Comparison of ENCODE assay signal across 13 mouse cellular contexts in the genomic region with DNA sequence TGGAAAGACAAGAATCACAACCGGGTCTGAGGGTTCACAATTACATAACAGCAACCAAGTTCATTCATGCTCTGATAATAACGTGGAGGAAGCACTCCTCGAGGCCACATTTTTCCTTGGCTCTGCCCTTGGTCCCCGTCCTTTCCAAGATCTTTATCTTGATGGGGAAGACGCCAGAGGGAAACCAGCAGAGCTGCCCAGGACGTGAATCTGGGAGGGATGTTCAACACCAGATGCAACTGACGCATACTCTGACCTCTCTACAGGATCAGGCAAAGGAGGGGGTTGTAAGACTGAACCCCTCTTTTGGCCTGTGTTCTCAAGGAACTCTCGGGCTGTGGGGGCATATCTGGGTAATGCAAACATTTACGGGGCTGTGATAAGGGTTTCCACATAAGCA. TPM values are rescaled to one million over a fixed set of nuclear protein-coding genes. Genes with fewer than 3 reads are reported as not detected.
DNase-seq lines count a peak whose midpoint lies in the region; ATAC-seq lines count a peak whose summit lies in the region.
"Had no signal": no experiment of that assay in that cellular context is flagged by ENCODE, and none has a peak within 500 bp of the region (broad histone marks: within the 10 kb centered on the region; RNA-seq: fewer than 3 reads in every experiment).

No protein-coding gene starts in this region.

- DNase-seq in kidney, adult 8-10 months, result peak; percentile 20 to 45
- peak; percentile 87 for DNase-seq in adrenal gland, postnatal 14 days
- peak; percentile 29 to 56 for DNase-seq in kidney, postnatal 36 days
- DNase-seq in ovary, postnatal 36 days (ENCODE audit: low spot score), result peak; percentile 46
- DNase-seq in embryo, embryonic 10.5 days (ENCODE audit: low spot score), result no peak
- no peak for DNase-seq in forebrain, embryonic 11.5 days (ENCODE audit: low spot score)
- no peak for DNase-seq in layer of hippocampus, postnatal 14 days (ENCODE audit: low spot score in 2 of 2)
- DNase-seq: midbrain, embryonic 14.5 days; thymus, adult 2 months had no signal

- no peak overlapping the region for H3K9ac ChIP-seq in kidney, embryonic 14.5 days (ENCODE audit: low read depth, low read length)
- no peak overlapping the region for H3K9ac ChIP-seq in forebrain, embryonic 11.5 days (ENCODE audit: low read length)
- H3K9ac ChIP-seq: intestine, embryonic 15.5 days; liver, embryonic 12.5 days; neural tube, embryonic 13.5 days had no signal

- WGBS in kidney, embryonic 14.5 days, result 60% methylated on average over 9 of the region's 9 CpGs
- 83% methylated on average over 9 of the region's 9 CpGs for WGBS in forebrain, embryonic 11.5 days

- no peaks in the 10 kb centered on the region for H3K27me3 ChIP-seq in kidney, embryonic 14.5 days (ENCODE audit: control insufficient read depth, insufficient read depth, low read length)
- no peaks in the 10 kb centered on the region for H3K27me3 ChIP-seq in forebrain, embryonic 11.5 days (ENCODE audit: control insufficient read depth, insufficient read depth, low read length)
- H3K27me3 ChIP-seq: intestine, embryonic 15.5 days; liver, embryonic 12.5 days; neural tube, embryonic 13.5 days had no signal

- ATAC-seq in kidney, embryonic 14.5 days (ENCODE audit: low FRiP score, low TSS enrichment), result no peak
- no peak for ATAC-seq in forebrain, embryonic 11.5 days (replicated peaks; ENCODE audit: low FRiP score)
- ATAC-seq: intestine, embryonic 15.5 days; liver, embryonic 12.5 days had no signal

- no peak overlapping the region for H3K4me3 ChIP-seq in kidney, embryonic 14.5 days (ENCODE audit: low read length)
- no peak overlapping the region for H3K4me3 ChIP-seq in forebrain, embryonic 11.5 days (ENCODE audit: low read depth, low read length)
- H3K4me3 ChIP-seq: intestine, embryonic 15.5 days; liver, embryonic 12.5 days; neural tube, embryonic 13.5 days had no signal

- no peak overlapping the region for H3K4me2 ChIP-seq in kidney, embryonic 14.5 days (replicated peaks; ENCODE audit: low read depth, low read length)
- no peak overlapping the region for H3K4me2 ChIP-seq in forebrain, embryonic 11.5 days (ENCODE audit: low read depth, low read length, severe bottlenecking)
- H3K4me2 ChIP-seq: intestine, embryonic 15.5 days; liver, embryonic 12.5 days; neural tube, embryonic 13.5 days had no signal

- H3K9me3 ChIP-seq in kidney, embryonic 14.5 days (ENCODE audit: control insufficient read depth, low read length), result no peaks in the 10 kb centered on the region
- no peaks in the 10 kb centered on the region for H3K9me3 ChIP-seq in forebrain, embryonic 11.5 days (ENCODE audit: control insufficient read depth, low read length)
- H3K9me3 ChIP-seq: intestine, embryonic 15.5 days; liver, embryonic 12.5 days; neural tube, embryonic 13.5 days had no signal

- H3K4me1 ChIP-seq in kidney, embryonic 14.5 days (ENCODE audit: control insufficient read depth, insufficient read depth, low read length), result peaks cover 17% of the 10 kb centered on the region; the same call in 1 of the 2 replicates
- H3K4me1 ChIP-seq in forebrain, embryonic 11.5 days (replicated peaks; ENCODE audit: control insufficient read depth, insufficient read depth, low read length), result no peaks in the 10 kb centered on the region

- H3K27ac ChIP-seq in kidney, embryonic 14.5 days (ENCODE audit: low read depth, low read length), result no peak overlapping the region
- no peak overlapping the region for H3K27ac ChIP-seq in forebrain, embryonic 11.5 days (ENCODE audit: low read depth, low read length)
- H3K27ac ChIP-seq: intestine, embryonic 15.5 days; liver, embryonic 12.5 days; neural tube, embryonic 13.5 days had no signal

- no peaks in the 10 kb centered on the region for H3K36me3 ChIP-seq in kidney, embryonic 14.5 days (ENCODE audit: control insufficient read depth, insufficient read depth, low read length)
- H3K36me3 ChIP-seq in forebrain, embryonic 11.5 days (ENCODE audit: control insufficient read depth, insufficient read depth, low read length), result no peaks in the 10 kb centered on the region
- H3K36me3 ChIP-seq: intestine, embryonic 15.5 days; liver, embryonic 12.5 days; neural tube, embryonic 13.5 days had no signal

RNA-seq across cellular contexts. Expression of gene 1700025G04Rik, which starts 38.1 kb away (rescaled TPM):
- 17.9 and 24.4 TPM in 2 replicates for polyA plus RNA-seq in kidney, embryonic 14.5 days (2014; fragmentation: Nextera tagmentation; extraction: Ambion mirVana)
- 91.7 and 92.5 TPM in 2 replicates for total RNA-seq in adrenal gland, postnatal 14 days (2021)
- polyA plus RNA-seq in forebrain, embryonic 11.5 days (2014; fragmentation: Nextera tagmentation; extraction: Ambion mirVana), result 25.6 and 28.7 TPM in 2 replicates
- total RNA-seq in layer of hippocampus, postnatal 14 days (2021), result 10 to 100 TPM; 62.2 to 70.4 TPM

Comparison
In these comparisons a context has a peak if more than half of its experiments do, and no peak if none do; other contexts are left out.
1. DNase-seq: peak in kidney, adult 8-10 months (2 of 2), adrenal gland, postnatal 14 days (single experiment), kidney, postnatal 36 days (2 of 2) and ovary, postnatal 36 days (single experiment); none in embryo, embryonic 10.5 days (single experiment), forebrain, embryonic 11.5 days (single experiment) and layer of hippocampus, postnatal 14 days (0 of 2).